Mouse (Mus musculus) liver, embryonic 14.5 days (tissue): ENCODE data around the gene Ptprd.

Source experiments
- CTCF ChIP-seq: IDR thresholded peaks from 2 replicates; pipeline ENCODE4 v1.5.1; 2016; ENCODE audit warnings: antibody characterized with exemption, low read depth, control low read depth
- EP300 ChIP-seq: IDR thresholded peaks from 2 replicates; pipeline ENCODE4 v1.6.1; 2016; ENCODE audit warnings: antibody characterized with exemption, low read depth

DNA sequence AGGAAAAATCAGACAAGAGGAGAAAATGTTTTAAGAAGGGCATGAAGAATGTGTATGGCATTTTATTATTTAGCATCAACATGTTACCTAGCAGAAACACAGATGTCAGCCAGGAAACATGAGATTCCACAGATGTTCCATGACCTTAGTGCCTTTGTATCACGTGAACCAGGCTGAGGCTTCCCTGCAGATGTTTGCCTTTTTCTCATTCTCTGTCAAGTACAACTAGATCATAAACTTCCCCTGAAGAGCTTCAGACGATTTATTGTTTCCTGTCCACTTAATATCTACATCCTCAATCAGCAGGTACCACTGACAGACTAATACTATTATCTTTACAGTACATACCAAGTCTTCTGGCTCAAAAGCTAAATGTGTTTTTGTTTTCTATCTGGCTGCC lies 1605.0 kb downstream of the Ptprd start:
- no peak for TF ChIP-seq CTCF
- no peak for TF ChIP-seq EP300
